In the genomic region with DNA sequence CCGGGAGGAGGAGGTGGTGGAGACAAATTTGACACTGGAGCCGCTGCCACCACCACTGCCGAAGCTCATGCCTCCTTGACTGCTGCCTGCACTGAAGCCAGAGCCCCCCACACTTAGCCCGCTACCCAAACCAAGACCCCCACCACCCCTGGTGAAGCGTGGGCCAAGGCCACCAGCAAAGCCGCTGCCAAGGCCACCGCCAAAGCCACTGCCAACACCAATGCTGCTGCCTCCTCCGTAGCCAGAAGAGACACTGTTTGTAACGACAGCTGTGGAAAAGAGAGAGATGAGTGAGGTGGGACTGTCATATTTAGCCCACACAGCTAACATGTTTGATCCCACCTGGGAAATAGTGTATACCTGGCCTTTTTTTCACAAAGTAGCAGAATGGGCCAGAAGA, we compare ENCODE assay signal across 29 mouse cellular contexts. TPM values are rescaled to one million over a fixed set of nuclear protein-coding genes. Genes with fewer than 3 reads are reported as not detected.
"Had no signal": no experiment of that assay in that cellular context is flagged by ENCODE, and none has a peak within 500 bp of the region (broad histone marks: within the 10 kb centered on the region; RNA-seq: fewer than 3 reads in every experiment).

No protein-coding gene starts in this region.

- ATAC-seq: liver, embryonic 12.5 days; lung, postnatal 0 days; midbrain, embryonic 16.5 days had no signal

- H3K4me3 ChIP-seq: liver, embryonic 12.5 days; lung, embryonic 15.5 days; megakaryocyte, embryonic 14.5 days; midbrain, embryonic 12.5 days; myocyte; neural tube, embryonic 13.5 days; neural tube, embryonic 15.5 days had no signal

- H3K36me3 ChIP-seq: liver, embryonic 12.5 days; lung, embryonic 15.5 days; midbrain, embryonic 12.5 days; neural tube, embryonic 13.5 days; neural tube, embryonic 15.5 days had no signal

- H3K4me1 ChIP-seq: liver, embryonic 12.5 days; lung, embryonic 15.5 days; megakaryocyte, embryonic 14.5 days; midbrain, embryonic 12.5 days; neural tube, embryonic 13.5 days; neural tube, embryonic 15.5 days had no signal

- H3K4me2 ChIP-seq: liver, embryonic 12.5 days; lung, embryonic 15.5 days; midbrain, embryonic 12.5 days; neural tube, embryonic 13.5 days; neural tube, embryonic 15.5 days had no signal

- DNase-seq: lung, adult 2 months; lung, postnatal 14 days; lung, postnatal 36 days; midbrain, embryonic 14.5 days; retina, postnatal 1 day; right cerebral cortex, adult 18-20 months; right cerebral cortex, postnatal 25 days; right cerebral cortex, postnatal 4 days; spleen, adult 18-20 months; thymus, adult 2 months; thymus, postnatal 25 days had no signal

- H3K9me3 ChIP-seq: liver, embryonic 12.5 days; lung, embryonic 15.5 days; megakaryocyte, embryonic 14.5 days; midbrain, embryonic 12.5 days; neural tube, embryonic 13.5 days; neural tube, embryonic 15.5 days had no signal

- H3K27me3 ChIP-seq: lung, embryonic 15.5 days; midbrain, embryonic 12.5 days; neural tube, embryonic 13.5 days; neural tube, embryonic 15.5 days had no signal

- H3K9ac ChIP-seq: liver, embryonic 12.5 days; liver, embryonic 14.5 days; lung, embryonic 15.5 days; midbrain, embryonic 12.5 days; neural tube, embryonic 13.5 days; neural tube, embryonic 15.5 days had no signal

- H3K27ac ChIP-seq: liver, embryonic 12.5 days; liver, embryonic 14.5 days; lung, embryonic 15.5 days; macrophage; midbrain, embryonic 12.5 days; neural tube, embryonic 13.5 days; neural tube, embryonic 15.5 days had no signal

RNA-seq across cellular contexts. Expression of a gene that starts 5.2 kb away (rescaled TPM):
- total RNA-seq: megakaryocyte progenitor cell, adult 5-6 weeks had no signal
- polyA plus RNA-seq: lung, postnatal 0 days; macrophage; midbrain, embryonic 14.5 days had no signal

RNA-seq across cellular contexts. Expression of a gene that starts 13.3 kb away (rescaled TPM):
- total RNA-seq: megakaryocyte progenitor cell, adult 5-6 weeks had no signal
- polyA plus RNA-seq: liver, embryonic 12.5 days; liver, embryonic 16.5 days; macrophage; midbrain, embryonic 12.5 days; midbrain, embryonic 14.5 days; midbrain, embryonic 16.5 days; myocyte; neural tube, embryonic 13.5 days; small intestine, adult 2 months; testis, adult 2 months had no signal

RNA-seq across cellular contexts. Expression of a gene that starts 27.4 kb away (rescaled TPM):
- total RNA-seq: megakaryocyte progenitor cell, adult 5-6 weeks had no signal
- polyA plus RNA-seq: liver, embryonic 12.5 days; liver, embryonic 14.5 days; liver, embryonic 16.5 days; lung, embryonic 15.5 days; lung, postnatal 0 days; macrophage; midbrain, embryonic 12.5 days; midbrain, embryonic 14.5 days; midbrain, embryonic 16.5 days; myocyte; neural tube, embryonic 11.5 days; neural tube, embryonic 13.5 days; neural tube, embryonic 15.5 days; stomach, embryonic 14.5 days had no signal

RNA-seq across cellular contexts. Expression of a gene that starts 35.5 kb away (rescaled TPM):
- total RNA-seq: megakaryocyte progenitor cell, adult 5-6 weeks had no signal
- polyA plus RNA-seq: liver, embryonic 12.5 days; liver, embryonic 14.5 days; liver, embryonic 16.5 days; lung, adult 2 months; lung, embryonic 15.5 days; lung, postnatal 0 days; macrophage; midbrain, embryonic 12.5 days; myocyte; neural tube, embryonic 11.5 days; neural tube, embryonic 13.5 days; small intestine, adult 2 months; stomach, embryonic 14.5 days; stomach, embryonic 16.5 days; testis, adult 2 months had no signal
